Mouse (Mus musculus) c-Kit-positive CD71-positive TER-119-negative erythroid progenitor cells, embryonic 14.5 days (primary cell): Measurements from ENCODE around the gene E2f1.

Experiments used
- DNase-seq: peaks from one replicate; pipeline ENCODE4 v3.0.0-alpha.2; 2013; ENCODE audit warnings: low read depth

The E2f1 gene

DNA sequence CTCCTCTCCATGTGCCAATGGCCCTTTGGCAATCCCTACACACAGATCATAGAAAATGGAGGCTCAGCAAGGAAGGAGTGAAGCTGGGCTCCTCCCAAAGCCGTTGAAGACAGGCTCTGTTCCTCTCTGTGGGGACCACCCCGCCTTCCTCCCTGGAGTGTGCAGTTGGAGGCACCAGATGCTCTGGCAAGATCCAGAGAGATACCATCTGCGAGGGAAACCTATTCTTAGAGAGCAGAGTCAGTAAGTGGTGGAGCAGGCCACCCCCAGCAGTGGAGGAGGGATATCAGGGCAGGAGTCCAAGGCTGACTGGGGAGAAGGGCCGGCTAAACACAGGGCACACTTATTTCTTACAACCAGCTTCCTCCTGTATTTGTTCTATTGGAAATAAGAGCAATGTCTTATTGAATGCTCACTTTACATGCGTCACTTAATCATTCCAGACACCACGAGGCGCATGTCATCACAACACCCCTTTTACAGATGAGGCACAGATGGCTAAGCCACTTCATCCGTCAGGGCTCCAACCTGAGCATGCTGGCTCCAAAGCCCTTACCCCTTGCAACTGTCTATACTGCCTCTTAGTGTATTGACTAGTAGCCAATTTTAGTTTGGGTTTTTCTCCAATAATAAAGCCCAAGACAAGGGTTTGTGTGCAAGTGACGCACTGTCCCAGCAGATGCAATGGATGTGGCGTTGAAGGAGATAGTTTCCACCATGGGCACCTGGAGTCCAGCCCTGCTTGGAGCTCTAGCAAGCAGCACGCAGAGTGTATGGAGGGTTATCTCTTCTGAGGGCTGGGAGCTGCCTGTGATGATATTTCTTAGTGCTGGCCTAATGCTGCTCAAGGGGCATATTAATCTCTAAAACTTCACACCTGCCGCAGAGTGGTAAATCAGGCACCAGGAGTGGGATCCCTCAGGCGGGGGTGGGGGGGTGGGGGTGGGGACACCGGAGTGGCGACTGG is 14.5 kb upstream of the E2f1 start:
- DNase-seq, result no peak

DNA sequence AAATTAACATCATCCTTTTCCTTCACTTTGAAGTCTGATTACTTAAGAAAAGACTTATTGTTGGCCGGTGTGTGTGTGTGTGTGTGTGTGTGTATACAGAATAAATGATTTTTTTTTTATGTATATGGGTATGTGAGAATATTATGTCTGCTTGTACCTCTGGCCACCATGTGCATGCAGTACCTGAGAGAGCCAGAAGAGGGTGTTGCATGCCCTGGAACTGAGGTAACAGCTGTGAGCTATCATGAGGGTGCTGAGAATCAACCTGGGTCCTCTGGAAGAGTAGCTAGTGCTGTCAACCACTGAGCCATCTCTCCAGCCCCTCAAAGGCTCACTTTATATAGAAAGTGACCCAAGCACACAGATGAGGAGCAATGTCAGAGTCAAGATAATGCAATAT is 11.7 kb upstream of the E2f1 start:
- DNase-seq, result no peak

DNA sequence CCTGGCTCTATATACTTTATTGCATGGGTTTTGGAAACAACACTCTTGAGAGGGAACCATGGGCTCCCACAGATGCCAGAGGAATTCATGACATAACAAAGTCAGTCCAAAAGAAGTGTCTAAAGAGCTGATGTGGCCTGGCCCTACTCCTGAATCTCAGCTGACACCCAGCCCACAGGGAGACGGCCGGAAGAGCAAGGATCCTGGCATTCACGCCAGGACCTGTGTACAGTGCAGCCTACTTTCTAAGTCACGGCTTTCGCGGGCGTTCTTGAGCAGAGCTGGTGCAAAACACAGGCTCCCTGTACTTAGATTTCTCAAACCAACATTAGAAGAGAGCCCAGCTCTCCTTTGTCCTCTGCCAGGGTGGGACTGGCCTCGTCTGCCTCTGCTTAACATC is 10.9 kb upstream of the E2f1 start:
- DNase-seq, result no peak

DNA sequence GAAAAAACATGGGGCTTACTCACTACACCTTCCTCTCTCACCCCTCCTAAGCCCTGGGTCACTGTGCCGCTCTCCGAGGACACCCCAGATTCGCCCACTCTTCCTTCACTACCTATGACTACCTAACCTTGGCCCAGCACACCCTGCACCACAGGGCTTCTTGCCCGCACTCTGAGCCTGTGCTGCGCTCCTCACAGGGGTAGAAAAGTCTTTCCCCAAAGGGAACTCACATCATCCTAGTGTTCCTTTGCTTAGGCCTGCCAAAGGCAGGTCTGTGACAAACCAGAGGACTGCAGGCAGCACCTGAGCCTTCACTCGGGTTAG is 8.0 kb upstream of the E2f1 start:
- DNase-seq, result no peak

DNA sequence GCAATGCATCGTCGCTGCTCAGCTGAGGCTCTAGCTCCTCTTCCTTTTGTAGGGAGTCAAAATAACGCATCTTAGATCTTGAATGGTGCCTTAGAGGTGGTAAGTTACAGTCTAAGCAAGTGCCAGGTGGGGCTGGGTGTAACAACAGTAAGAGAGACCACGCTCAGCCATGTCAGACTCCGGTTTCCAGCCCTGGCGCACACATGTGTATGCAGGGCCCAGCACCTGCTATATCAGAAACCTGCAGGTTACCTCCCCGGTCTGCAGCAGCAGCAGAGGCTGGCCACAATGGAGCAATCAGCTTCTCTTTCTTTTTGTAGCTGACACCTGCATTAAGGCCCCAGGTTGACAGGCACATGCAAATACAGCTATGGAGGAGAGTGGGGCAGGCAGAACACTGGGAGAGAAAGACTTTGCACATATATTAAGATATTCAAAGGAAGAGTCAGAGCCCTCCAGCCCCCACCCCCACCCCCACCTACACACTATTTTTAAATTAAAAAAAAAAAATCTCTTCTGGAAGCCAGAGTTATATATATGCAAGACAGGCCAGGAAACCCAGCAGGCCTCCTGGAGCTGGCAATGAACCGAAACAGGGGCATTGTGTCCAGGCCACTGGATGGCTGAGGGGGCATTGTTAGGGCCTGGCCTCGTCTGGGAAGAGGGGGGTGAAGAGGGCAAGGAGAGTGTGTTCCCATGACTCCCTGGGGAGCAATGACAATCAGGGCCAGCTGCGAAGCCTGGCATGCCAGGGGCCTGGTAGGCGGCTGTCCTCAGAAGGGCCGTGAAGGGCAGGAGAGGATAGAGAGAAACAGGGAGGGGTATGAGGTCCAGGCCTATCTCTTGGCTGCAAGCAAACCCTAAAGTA is 7.4 kb upstream of the E2f1 start:
- no peak for DNase-seq

DNA sequence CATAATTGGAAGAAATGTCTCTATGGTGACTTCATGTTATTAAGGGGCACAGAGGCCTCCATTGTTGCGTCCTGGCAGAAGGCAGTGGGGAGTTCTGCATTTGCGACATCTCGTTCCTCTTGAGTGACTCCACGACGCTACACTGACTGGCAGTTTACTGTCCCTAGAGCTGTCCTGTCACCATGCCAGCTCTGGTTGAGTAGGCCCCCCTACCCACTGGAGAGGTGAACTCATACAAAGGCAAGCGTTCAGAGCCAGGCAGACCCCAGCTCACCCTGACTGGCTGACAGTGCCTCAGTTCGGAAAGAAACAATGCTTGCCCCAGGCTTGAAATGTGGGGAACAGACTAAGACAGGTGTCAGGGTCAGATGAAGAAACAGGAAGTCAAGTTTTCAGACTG is 4.6 kb upstream of the E2f1 start:
- DNase-seq, result no peak

DNA sequence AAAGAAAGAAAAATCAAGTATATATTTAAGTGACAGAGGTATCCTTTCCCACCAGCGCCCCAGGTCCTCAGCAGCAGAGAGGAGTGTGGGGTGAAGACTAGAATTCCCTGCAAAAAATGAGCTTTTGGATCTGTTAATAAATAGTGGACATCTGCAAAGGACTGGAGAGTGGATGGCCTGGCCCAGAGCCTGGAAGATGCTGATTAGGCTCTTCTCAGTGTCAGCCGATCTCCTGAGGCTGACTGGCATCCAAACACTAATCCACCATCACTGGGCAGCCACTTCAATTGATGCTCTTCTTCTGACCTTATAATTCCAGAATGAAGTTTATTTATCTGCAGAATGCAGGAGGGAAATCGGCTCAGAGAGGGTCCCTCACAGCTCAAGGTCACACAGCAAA is 3.3 kb upstream of the E2f1 start:
- DNase-seq, result no peak

DNA sequence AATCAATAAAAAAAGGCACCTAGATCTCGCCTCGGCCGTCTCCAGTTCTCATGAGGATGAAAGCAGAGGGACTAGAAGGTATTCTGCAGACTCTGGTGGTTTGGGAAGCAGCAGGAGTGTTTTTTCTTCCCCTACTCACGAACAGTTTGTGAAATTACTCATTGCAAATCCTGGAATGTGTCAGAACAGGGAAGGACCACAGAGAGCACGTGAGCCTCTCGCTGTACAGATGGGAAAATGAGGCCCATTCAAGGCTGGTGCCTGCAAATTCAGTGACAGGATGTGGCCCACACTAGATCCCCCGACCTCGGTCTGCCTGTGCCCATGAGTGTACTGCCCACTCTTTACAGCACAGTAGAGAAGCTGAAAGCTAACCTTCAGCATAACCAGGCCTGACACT is 2.3 kb upstream of the E2f1 start:
- DNase-seq, result no peak

DNA sequence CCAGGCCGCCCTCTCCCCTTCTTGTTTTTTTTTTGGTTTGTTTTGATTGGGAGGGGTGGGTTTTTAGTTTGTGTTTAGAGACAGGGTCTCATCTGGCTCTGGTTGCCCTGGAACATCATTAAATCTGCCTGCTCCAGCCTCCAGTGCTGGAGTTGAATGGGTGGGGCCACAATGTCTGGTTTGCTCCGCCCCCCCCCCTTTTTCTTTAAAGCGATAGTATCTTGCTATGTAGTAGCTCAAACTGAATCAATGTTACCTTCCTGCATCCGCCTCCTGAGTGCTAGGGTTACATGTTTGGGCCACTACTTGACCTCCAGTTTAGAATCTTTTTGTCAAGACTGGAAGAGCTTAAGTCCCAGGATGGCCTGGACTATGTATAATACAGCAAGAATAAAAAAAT is 1.6 kb upstream of the E2f1 start:
- DNase-seq, result no peak

DNA sequence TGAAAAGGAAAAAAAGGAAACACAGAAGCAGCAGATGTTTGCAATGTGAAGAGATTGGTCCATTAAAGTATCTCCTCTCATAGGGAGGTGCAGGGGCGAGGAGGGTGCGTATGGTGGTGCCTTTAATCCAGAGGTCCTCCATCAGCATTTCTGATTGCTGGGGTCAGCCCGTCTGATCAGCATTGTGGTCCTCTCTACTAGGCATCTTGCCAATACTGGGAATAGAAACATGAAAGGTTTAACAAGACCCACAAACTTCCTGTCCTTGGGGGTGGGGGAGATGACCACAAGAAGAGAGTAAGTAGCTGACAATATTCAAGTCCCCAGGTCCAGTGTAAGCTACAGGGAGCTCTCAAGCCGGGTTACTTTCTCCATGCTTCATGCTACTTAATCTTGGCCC is 974 bp upstream of the E2f1 start:
- DNase-seq, result no peak

DNA sequence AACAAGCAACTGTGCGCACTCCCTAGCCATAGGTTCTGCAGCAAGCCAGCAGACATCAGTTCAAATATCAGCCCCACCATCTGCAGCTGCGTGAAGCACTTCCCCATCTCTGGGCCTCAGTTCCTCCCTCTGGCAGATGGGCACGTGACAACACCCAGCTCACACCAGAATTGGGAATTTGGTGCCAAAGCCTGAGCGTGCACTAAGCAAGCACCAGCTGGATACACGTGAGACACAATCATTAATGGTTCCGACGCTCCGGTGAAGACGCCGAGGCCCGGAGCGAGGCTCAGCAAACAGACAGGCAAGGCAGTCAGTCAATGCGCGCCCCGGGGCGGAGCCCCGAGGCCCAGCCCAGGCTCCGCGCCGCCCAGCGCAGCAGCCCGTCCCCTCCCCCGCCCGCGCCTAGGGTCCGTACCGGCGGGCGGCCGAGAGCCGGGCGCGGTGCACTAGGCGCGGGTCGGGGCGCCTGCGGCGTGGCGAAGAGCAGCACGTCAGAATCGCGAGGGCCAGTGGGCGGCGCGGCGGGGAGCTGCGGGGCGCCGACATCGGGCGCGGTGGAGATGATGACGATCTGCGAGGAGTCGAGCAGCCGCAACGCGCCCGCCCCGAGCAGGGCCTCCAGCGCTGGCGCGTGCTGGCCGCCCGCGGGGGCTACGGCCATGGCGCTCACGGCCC is 482 bp downstream of the E2f1 start:
- DNase-seq, result peak; percentile 69

DNA sequence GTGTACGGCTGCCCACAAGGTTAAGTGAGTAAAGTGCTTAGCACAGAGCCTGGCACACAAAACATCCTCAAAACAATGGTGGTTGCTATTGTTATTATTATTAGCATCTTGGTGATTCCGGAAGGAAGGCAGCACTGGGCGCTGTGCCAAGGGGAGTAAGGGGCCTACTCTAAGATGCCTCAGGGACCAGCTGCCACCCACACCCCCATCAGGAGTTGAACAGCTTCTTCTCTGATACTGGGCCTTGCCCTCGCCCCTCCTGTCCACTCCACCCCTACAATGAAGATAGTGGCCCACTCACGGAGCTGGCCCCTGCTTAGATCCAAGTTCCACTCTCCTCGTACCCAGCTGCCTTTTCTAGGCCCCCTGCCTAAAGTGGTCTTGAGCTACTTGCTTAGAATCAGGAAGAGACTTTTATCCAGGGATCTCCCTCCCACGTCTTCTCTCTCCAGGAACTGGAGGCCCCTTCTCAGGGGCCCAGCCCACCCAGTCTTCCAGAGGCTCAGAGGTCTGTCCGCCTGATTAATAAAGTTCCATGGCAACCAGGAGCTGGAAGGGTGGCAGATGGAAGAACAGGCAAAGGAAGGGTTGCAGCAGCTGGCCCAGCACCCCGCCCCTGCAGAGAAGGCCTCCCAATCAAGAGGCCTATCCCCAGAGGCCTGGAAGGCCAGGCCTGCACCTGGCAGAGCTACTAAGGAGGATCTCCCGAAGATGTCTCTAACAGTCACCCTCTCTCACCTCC is 1.2 kb downstream of the E2f1 start:
- no peak for DNase-seq

DNA sequence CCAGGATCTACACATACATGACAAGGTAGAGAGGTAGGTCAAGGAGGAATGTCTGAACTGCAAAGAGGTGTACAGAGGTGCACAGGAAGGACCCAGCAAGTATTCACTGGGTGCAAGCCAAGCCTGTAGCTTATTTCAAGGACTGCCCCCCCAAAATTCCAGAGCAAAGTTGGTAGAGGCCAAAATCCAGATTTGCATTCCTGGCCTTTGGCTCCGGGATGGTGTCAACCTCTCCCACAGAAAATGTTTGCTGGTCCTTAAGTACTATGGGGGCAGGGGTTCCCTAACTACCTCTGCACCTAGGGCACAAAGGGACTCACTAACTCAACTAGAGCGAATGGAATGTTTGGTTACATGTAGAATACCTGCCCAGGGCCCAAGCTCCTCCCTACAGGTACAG is 1.9 kb downstream of the E2f1 start:
- no peak for DNase-seq

DNA sequence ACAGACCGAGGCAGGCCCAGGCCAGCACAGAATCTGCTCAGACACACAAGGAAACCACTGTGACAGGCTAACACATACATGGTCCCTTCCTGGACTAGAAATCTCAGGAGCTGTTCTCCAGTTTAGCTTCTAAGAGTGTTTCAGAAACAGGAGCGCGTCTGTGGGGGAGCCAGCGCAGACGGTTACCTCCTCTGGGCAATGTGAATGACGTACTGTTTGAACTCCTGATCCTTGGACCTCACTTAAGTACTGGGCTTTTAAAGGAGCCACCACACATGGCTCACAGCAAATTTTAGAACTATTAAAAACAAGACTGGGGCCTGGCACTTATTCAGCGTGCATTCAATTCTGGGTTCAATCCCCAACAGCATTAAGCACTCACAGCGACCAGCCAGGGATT is 3.1 kb downstream of the E2f1 start:
- no peak for DNase-seq

DNA sequence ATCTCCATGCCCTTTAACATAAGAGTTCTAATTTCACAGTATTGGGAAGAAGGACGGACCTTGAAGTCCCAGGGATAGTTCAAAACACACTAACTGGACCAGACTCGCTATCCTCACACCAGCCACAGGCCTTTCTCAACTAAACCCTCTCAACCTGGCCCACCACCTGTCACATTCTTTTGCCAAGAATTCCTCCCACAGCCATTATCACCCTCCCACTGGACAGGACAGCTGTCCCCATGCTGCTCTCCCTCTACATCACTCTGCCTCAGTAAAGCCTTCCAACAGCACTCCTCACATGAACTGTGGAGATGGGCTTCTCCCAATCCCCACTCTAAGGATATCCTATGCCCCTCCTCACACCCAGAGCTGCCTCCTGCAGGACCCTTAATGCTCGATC is 4.1 kb downstream of the E2f1 start:
- no peak for DNase-seq

DNA sequence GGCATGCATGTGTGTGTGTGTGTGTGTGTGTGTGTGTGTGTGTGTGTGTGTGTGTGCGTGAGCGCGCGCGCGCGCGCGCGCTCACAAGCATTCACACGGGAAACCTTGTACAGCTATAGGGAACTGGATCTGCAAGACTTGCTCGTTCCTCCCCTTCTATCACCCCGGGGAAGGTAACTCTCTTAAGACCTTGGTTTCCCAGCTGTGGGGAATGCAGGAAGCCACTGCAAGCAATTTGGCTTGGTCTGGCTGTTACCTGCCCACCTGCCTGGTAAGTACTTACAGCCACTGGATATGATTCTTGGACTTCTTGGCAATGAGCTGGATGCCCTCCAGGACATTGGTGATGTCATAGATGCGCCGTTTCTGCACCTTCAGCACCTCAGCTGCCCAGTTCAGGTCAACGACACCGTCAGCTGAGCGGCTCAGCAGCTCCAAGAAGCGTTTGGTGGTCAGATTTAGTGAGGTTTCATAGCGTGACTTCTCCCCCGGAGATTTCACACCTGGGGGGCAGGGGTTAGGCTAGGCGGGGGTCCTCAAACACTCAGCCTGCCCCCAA is 6.0 kb downstream of the E2f1 start:
- DNase-seq, result no peak

DNA sequence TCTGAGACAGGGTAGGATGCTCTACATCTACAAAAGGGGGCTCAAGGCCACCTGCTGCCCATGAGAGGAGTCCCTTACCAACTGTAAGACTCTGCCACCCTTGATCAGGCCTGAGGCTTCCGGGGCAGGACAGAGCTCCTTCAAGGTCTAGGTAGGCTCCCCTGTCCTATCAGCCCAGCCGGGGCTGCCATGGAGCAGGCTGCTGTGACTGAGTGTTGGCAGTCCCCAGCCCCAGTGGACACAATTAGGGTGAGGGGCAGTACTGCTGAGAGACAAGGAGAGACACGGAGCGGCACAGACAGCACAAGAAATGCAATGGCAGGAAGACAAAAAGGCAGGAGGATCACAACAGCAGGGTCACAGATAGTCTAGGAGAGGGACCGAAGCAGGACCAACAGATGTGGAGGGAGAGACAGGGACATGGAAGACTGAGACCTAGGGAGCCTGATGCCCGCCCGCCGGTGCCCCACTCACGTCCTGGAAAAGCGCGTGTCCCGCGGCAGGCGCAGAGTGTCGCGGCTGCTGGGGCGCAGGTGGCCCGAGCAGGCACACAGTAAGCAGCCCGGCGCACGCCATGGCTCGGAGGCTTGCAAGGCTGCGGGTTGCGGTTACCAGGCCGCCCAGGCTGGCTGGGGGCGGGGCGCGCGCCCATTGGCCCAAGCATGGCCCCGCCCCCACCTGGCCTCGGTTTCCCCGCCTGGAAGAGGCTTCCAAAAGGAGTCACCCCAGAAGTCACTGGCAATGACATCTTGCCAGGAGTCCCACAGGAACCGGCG is 11.2 kb downstream of the E2f1 start, which contains the start of gene Necab3:
Gene Necab3 (minus strand): TSS at position 627 of the 776 bp plus-strand sequence.
- DNase-seq, result no peak

DNA sequence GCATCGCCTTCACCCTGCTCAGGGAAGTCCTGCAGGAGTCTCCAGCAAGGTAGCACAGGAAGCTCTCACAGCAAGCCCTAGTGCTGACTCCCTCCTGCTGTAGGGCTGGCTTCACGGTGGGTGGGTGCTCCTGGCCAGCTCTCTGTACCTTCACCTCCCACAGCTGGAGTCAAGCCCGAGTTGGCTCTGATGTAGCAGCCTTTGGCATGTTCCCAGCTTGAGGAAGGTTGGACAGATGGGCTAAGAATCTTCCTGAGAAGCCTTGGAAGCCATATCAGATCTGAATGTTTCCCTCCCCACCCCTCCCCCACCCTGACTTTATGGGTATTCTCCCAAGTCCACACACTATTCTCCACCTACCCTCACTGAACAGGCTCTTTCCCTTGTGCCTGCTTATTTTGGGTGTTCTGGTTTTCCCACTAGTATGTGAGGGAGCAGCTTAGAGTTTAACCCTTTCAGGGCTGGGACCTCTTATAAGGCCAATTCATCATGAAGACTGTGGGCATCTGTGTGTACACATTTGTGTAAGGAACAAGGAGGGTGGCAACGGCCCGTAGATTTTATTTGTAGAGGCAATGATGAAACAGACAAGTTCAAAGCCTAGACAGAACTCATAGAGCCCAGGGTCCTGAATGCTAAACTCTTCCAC is 12.4 kb downstream of the E2f1 start:
- no peak for DNase-seq

DNA sequence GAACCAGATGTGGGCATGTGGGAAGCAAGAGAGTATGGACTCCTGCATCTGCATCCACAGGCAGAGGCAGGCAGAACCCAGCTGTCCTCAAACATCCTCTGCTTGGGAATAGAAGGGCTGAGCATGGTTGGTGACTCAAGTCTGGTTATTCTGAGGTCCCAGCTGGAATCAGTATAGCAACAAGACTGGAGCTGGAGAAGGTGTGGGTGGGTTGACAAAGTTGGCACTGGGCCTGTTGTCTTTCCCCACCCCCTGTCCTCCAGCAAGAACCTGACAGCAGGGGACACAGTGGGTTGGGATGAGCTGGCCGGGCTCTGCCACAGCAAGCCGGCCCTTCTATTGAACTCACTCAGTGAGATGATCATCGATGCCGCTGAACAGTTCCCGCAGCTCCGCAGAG is 14.5 kb downstream of the E2f1 start:
- DNase-seq, result no peak

DNA sequence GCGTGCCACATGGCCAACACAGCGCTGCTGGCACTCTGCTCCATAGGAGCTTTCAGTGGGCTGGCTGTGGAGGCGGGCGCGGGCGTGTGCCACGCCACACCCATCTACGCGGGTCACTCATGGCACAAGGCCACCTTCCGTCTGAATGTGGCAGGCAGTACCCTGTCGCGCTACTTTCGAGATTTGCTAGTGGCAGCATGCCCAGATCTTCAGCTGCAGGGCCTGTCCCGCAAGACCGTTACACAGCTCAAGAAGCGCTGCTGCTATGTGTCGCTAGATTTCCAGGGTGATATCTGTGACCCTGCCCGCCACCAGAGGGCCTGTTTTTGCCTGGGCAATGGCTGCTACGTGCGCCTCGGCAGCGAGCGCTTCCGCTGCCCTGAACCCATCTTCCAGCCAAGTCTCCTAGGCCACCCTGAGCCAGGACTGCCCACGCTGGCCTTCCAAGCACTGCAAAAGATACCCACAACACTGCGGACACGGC is 17.2 kb downstream of the E2f1 start:
- DNase-seq, result no peak
